Mouse (Mus musculus) neural tube, embryonic 13.5 days (tissue): ENCODE measurements around the gene Rtl3. TPM values are rescaled to one million over a fixed set of nuclear protein-coding genes. Genes with fewer than 3 reads are reported as not detected.

ENCODE experiments used
- polyA plus RNA-seq: library from polyadenylated mRNA; unstranded; fragments of >200 nt; fragmentation: Nextera tagmentation; extraction: Ambion mirVana; gene quantifications from 2 replicates; pipeline ENCODE4 v1.2.1, GENCODE M21; 2015

Rtl3 gene
- polyA plus RNA-seq, 1 experiment from 2014 or later: 4.5 TPM

Other genes starting within 250 kb of the Rtl3 start
- gene Cysltr1, start 237.0 kb downstream of the Rtl3 start, polyA plus RNA-seq: 0.61 and 0.82 TPM in 2 replicates
- gene Lpar4, start 80.0 kb upstream of the Rtl3 start, polyA plus RNA-seq: 13.8 and 15.2 TPM in 2 replicates
- 0.08 TPM in 1 of 2 replicates, not detected in the other for gene P2ry10, start 247.8 kb upstream of the Rtl3 start, polyA plus RNA-seq